Mouse (Mus musculus) urinary bladder, postnatal 25 days (tissue): ENCODE measurements around the gene Rab31.

Source experiments
- DNase-seq: peaks from one replicate; pipeline ENCODE4 v3.0.0; 2022; ENCODE audit warnings: low spot score

Gene Rab31

DNA sequence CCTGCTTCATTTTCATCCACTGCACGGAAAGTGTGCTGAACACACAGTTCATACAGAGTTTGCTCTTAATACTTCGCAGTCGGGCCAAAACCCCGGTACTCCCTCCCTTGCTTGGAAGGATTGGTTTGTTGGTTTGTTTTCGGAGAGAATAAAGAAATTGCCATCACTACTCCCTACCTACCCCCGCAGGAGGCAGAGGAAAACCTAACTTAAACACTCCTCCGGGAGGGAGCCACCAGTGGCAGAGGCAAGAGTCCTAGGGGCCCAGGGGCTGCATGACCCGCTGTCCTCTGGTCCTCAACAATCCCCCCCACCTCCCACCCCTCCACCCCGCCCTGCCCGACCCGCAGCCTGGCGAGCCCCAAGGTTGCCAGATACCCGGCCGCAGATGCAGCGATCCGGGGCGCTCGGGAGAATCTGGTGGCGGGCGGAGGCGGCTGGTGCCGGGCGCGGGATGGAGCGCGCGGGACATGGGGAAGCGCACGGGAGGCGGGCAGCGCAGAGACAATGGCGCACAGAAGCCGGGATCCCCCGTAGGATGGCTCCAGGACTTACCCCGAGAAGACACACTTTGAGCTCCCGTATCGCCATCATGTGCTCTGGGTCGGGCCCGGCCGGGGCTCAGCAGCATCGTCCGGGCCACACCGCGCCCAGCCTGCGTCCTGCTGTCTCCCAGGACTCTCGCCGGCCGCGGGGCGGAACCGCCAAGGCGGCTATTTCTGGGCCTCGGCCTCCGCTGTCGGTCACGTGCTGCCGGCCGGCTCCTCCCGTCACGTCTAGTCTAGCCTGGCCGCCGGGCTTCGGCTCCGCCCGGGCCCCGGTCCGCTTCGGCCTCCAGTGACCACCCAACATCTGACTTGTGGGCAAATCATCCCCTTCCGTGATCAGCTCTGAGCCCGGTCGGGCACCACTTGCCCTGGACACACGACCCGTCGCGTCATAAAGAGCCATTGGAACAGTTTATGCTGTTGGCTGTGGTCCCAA lies at the start of gene Rab31:
Rab31 (minus strand) TSS at position 802 of the 984 bp plus-strand sequence.
- DNase-seq: peak; percentile 77

DNA sequence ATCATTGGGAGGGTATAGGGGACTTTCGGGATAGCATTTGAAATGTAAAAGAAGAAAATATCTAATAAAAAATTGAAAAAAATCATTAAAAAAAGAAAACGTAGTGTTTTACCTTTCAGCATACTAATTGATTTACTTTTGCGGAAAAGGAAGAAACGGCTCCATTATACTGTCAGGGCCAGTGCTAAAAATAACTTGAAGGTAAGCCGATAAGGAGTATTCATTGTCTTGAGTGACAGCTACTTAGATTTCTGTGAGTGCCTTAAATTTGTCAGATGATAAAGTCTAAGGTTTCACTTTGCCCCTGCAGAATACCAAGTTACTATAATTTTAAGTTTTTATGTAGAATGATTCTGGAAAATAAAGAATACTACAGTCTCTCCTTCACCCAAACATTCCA lies 47.6 kb upstream of the Rab31 start:
- DNase-seq: no peak

DNA sequence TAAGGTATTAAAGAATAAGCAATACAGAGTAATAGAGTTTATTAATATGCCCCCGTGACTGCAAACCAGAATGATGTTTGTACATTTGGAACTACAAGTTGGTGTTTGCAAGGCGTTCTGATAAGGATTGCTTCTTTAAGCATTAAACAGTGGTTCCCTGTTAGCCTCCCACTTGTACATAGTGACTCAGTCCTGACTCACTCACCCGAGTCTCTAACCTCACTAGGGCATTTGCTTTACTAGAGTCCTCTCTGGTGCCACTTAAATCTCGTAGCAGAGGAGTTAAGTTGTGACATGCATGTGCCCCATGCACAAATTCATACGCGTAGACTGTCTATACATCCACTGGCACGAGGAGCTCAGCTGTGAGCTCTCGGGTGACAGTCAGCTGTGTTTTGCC lies 41.2 kb upstream of the Rab31 start:
- no peak for DNase-seq

DNA sequence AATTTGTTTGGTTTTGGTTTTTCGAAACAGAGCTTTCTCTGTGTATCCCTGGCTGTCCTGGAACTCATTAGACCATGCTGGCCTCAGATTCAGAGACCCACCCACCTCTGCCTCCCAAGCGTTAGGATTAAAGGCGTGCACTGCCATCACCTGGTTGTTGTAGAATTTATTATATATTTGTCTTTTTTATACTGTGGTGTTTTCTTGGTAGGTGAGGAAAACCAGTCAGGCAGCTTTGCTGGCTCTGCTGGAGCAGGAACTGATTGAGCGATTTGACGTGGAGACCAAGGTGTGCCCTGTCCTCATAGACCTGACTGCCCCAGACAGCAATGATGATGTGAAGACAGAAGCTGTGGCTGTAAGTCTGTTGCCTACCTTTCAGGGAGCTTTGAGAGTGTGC lies 38.5 kb upstream of the Rab31 start:
- DNase-seq: no peak

DNA sequence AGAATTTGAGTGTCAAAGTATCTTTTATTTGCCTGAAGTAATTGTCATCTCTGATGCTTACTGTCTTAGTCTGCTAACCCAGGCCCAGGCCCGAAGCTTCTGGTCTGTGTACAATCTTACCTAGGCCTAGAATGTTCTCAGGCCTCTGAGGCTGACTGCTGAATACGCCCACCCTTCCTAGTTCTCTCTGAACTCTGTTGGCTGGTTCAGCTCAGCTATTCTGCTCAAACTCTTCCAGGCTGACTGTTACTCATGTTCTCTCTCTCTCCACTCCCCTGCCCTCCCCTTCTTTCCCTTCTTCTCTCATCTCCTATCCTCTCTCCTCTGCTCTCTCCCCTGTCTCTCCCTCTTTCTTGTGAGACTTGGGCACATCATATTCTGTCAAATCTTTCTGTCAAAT lies 33.9 kb upstream of the Rab31 start:
- no peak for DNase-seq

DNA sequence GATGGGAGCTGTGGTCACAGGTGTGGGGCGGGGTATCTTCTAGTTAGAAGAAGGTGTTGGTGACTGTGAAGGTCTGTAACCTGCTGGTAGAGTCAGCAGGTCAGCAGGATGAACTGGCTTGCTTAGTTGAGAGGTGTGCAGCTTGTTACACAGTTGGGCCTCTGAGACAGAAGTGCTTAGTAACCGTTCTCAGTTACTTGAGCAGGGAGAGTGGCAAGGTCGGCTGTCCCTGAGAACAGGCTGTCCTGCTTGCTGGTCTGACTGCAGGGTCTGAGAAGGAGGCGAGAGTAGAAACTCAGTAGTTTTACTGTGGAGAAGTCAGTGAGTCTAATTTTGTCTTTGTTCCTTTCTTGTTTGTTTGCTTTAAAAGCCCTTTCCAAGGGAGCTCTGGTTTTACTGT lies 33.4 kb upstream of the Rab31 start:
- DNase-seq: no peak

DNA sequence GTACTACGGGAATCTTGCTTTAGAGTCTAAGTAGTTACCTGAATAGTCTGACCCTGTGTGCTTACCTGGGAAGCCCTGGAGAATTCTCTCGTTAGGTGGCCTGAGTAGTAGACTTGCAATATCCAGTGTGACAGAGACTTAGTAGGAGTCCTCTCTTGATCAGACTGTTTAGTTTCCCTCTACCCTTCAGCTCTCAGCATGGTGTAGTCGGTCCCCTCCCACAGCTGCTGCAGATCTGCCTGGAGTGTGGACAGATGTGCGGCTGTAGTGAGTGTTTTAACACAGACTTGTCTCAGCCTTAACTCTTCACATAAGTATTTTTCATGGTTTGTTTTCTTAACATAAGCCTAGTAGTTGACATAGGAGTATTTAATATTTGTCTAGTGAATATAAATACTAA lies 29.5 kb upstream of the Rab31 start:
- DNase-seq: no peak

DNA sequence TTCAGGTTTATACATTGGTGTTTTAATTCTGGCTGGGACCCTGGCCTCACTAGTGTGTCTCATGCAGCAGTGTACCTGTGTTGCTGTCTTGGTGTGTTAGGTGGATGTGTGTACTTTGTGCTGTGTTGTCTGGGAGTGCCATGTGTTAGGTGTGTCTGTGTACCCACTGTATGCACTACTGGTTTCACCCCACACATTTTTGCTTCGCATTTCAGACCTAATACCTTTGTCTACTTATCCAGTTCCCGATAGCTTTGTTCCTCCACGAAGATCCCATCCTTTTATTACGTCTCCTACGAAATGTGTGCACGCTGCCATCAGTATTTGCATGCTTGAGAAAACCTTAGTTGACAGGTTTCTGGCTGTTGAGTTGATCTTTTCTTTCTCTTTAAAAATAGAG lies 27.9 kb upstream of the Rab31 start:
- DNase-seq: no peak

DNA sequence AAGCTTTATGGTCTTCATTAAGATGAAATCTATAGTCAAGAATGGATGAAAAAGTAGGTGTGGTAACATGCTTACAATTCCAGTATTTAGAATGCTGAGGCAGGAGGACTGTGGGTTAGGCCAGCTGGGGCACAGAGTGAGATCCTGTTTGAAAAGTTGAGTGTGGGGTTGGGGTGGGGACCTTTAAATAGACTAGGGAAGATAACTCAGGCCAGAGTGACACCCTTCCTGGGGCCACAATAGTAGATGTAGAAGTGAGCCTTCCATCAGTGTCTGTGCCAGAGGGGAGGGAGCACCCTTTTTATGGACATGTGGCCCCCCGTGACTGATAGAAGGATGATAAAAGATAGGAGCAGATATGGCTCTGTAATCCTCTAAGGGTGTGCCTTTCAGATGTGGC lies 26.8 kb upstream of the Rab31 start:
- DNase-seq: no peak

DNA sequence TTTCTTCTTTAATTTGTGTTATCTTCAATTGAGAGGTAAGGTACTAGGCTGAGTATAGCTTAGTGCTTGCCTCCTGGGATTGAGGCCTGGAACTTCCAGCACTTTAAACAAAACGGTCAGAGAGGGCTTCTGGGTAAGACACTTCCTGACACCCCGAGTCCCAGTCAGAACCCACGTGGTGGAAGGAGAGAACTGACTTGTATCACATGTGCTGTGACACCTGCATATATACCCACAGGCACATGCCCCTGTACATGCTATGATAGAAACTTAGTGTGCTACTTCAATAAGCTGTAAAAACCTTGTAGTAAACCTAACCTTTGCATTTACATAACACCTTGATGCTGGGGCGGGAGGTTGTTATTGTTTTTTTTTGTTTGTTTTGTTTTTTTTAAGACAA lies 25.9 kb upstream of the Rab31 start:
- DNase-seq: no peak

DNA sequence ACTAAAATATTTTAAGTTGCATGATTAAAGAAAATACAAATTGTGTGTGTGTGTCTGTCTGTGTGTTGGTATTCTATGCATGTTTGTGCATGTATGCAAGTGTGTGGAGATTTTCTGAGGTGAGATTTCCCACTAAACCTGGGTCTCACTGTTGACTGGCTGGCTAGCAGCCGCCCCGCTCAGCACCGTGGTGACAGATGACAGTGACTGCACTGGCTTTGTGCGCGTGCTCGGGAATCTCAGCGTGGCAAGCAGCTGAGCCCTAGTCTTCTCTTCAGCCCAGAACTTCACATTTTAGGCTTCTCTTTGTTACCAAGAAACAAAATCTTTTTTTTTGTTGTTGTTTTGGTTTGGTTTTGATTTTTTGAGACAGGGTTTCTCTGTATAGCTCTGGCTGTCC lies 23.5 kb upstream of the Rab31 start:
- DNase-seq: no peak

DNA sequence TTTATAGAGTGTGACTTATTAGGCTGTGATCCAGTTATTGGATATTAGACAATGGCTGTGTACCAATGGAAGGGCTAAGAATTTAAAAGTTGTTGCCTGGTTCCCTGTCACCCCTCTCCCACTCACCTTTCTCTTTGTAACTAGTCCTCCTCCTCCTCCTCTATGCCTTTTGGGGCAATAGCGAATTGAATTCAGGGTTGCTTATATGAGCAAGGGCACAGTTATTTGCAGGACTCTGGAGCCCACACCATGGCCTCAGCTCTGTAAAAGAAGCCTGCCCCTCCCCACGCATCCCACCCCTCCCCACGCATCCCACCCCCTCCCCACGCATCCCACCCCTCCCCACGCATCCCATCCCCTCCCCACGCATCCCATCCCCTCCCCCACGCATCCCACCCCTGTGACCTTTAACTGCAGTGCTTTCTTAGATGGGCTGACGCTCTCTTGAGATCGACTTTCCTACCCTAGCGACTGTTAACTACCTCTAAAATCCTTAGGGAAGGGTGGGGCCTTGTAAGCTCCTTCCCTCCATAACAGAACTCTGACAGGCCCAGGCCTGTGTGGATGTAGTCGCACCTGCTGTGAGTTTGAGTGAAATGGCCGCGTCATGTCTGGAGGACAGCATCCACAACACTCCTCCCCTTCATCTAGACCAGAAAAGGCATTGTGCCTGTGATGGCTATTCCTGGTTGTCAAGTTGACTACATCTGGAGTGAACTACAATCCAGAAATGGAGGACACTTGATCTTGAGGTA lies 21.7 kb upstream of the Rab31 start:
- no peak for DNase-seq

DNA sequence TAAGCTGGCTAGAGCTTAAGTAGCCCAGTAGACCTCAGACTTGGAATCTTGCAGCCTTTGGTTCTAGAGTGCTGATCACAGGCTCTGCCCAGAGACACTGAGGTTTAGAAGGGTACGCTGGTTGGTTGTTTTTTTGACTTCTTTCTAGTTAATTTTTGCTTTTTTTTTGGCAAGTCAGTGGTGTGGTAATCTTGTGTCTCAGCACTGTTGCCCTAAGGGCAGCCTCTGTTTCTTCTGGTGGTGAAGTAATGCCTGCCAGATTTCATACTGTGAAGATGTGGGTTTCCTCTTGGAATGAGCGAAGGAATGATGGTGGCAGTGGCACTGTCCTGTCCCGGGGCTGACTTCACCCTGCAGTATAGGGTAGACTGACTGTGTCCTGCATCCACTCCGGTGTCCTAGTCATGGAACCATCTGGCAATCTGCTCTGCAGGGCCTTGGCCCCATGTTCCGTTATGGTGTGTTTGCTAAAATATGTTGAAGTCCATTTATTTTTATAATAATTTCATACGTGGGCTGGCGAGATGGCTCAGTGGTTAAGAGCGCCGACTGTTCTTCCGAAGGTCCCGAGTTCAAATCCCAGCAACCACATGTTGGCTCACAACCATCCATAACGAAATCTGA lies 20.9 kb upstream of the Rab31 start:
- DNase-seq: no peak

DNA sequence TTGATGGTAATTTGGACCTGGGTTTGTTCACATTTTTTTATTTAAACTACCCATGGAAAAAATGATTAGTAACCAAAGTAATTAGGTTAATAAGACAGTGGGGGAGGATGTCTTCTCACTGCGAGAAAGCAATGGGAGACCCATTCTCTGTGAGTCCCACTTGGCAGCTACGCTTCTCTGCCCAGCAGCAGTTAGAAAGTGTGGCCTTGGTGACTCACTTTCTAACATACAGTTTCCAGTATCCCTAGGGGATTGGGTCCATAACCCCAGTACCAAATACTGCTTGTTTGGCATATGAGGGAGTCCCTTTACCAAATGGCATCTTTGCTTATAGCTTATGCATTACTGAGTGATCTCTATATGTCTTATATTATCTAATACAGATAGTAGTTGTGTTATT lies 18.6 kb upstream of the Rab31 start:
- no peak for DNase-seq

DNA sequence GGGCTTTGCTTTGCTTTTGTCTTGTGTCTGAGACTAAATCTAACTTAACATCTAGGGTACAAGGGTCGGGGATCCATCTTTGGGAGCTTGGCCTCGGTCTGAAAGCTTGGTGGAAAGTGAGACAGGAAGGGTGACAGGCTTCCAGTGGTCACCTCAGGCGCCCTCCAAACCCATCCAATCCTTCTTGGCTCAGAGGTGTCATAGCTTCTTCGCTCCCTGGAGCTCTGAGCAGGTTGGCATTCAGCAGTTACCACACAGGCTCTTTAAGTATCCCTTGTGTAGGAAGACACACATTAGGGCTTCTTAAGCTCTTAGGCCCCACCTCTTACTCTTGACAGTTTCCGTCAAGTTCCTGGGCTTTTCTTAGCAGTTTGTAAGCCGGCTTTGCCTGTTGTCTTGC lies 17.0 kb upstream of the Rab31 start:
- no peak for DNase-seq

DNA sequence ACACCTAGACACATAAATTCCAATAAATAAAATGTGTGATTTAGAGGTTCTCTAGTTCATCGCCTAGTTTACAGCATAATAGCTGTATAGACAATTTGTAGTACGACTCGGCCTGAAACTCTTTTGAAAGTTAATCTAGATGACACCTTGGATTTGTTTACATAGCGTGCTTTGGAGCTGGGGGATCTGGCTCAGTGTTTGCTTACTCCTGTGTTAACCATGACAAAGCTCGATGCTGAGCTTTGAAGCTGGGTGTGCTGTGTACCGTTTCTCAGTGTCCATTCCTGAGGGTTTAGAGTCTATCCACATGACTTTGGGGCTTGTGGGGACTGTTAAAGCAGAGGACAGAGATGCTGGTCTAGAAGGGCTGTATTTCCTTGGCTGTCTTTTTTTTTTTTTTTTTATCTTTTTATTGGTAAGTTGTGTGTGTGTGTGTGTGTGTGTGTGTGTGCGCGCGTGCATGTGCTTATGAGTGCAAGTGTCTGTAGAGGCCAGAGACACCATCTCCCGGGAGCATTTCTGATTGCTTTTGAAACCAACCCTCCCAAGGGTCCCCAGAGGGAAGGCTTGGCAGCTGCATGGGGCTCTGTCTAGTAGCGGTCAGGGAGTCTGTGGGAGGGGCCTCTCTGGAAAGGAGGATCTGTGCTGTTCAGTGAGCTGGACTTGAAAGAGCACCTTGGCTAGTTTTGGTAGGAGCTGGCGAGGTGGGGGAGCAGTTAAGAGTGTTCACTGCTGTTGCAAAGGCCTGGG lies 16.2 kb upstream of the Rab31 start:
- no peak for DNase-seq

DNA sequence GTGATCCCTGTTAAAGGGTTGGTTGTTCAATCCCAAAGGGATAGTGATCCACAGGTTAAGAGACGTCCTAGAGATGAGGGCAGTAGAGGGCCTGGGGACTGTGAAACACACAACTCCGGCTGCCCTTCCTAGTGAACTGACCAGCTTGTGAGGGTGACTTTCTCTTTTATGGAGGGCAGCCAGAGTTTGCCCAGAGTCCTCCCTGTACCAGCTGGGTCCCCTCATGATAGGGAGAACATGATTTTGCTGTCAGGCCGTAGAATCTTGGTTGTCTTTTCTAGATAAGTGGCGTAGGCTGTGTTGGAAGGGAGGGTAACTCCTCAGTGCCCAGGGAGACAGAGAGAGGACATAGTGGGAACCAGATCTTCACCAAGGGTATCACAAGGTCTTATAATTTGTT lies 14.7 kb upstream of the Rab31 start:
- DNase-seq: no peak

DNA sequence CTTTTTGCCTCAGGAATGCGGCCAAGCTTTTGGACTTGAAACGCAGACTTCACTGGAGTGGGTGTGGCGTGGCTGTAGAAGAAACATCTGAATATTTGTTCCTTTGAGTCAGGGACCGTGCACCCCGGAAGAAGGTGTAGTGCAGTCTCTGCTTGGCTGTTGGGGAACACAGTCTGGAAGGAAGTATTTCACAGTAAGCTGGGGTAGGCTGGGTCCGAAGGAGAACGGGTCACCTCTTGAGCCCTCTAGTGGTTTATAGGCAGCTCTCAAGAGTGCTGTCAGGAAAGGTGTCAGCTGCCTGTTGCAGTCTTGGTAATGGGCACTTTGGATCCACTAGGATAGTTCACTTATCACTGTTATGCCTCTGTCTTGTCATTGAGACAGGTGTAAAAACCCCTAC lies 13.7 kb upstream of the Rab31 start:
- DNase-seq: no peak

DNA sequence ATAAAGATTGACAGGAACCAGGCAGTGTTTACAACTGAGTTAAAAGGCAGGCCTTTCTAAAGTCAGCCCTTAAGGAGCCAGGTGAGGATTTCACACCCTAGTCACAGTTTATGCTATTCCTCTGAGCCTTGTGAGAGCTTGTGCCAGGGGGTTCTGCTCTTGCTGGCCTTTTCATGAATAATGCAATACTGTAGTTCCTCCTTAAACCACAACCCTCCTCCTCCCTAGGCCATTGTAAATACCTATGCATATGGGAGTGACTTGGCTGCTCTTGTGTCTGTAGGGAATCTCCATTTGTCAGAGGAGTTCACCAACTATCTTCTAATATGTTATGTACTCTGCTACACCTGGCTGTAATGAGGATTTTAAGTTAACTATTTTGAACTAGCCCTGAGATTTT lies 13.2 kb upstream of the Rab31 start:
- DNase-seq: no peak

DNA sequence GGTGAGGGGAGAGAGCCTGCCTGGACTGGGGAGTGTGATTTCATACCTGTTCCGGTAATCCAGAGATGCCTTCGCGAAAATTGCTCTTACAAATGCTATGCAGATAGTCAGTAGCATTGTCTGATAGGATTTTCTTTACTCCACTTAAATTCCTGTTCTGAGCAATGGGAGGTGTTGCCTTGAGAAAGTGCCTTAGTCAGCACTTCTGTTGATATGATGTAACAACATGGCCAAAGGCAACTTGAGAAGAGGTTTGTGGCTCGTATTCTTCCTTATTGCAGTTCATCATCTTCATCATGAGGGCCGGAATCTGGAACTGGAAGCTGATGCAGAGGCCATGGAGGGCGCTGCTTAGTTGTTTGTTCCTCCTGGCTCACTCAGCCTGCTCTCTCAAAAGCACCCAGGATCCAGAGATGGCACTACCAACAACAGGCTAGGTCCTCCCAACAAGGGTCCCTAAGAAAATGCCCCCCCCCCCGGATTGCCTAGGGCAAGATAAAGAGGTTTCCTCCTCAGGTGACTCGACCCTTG lies 12.1 kb upstream of the Rab31 start:
- no peak for DNase-seq

DNA sequence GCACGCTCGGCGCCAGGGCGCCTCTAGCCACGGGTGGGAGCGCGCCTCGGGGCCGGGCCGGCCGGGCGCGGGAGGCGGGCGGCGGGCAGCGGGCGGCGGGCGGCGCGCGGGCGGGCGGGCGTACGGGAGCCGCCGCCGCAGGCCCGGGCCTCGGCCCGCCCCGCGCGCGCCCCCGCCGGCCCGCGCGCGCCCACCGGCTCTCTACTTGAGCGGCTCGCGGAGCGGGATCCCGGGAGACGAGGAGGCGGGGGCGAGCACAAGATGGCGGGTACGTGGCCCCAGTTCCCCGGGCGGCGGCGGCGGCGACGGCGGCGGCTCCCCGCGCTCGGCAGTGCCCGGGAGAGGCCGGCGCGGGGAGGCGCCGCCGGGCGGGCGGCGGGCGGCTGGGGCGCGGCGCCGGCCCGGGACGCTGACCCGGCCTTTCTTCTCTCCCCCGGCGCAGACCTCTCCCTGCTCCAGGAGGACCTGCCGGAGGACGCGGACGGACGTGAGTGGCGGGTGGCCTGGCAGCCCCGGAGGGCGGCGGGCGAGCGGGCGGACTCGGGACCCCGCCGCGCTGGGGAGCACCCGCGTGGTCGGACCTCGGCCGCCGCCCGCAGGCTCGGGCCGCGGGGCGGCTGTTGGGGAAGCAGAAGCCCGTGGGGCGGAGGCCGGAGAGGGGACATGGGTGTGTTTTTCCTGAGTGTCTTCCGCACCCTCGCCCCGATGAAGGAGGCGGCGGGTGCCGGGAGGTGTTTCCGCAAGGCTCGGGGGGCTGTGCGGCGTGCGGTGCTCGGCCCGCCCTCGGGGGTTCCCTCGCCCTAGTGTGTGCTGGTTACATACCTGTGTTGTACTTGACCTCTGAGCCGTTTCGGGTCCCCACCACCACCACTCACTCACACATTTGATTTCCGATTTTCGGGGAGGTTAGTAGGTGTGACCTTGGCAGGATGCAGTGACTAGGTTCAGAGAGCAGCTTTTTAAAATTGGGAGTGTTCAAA lies 10.9 kb upstream of the Rab31 start:
- peak; percentile 68 for DNase-seq
